Mouse (Mus musculus): ENCODE results near the gene Acot10. TPM values are rescaled to one million over a fixed set of nuclear protein-coding genes. Genes with fewer than 3 reads are reported as not detected.

The Acot10 gene
- polyA plus RNA-seq, 1 experiment from 2014 or later: not detected

GRCm38 (mm10) chr15:20642905-20643414, 23.6 kb downstream of the Acot10 start:
- Histone ChIP-seq H3K4me1 (ENCODE audit: control insufficient read depth, insufficient read depth, low read length) (no peaks in the 10 kb centered on the region), H3K36me3 (ENCODE audit: control insufficient read depth, insufficient read depth, low read length) (no peaks in the 10 kb centered on the region), H3K4me2 (replicated peaks; ENCODE audit: low read depth, low read length) (no peak overlapping the region), H3K9me3 (ENCODE audit: control insufficient read depth, low read length) (no peaks in the 10 kb centered on the region), H3K9ac (ENCODE audit: low read depth, low read length) (no peak overlapping the region), H3K4me3 (ENCODE audit: low read length) (no peak overlapping the region), H3K27ac (ENCODE audit: low read depth, low read length) (no peak overlapping the region), H3K27me3 (ENCODE audit: control insufficient read depth, insufficient read depth, low read length) (no peaks in the 10 kb centered on the region)
- no peak for ATAC-seq (ENCODE audit: low FRiP score, low TSS enrichment)
- WGBS: 87% methylated on average over 3 of the region's 3 CpGs

- ATAC-seq (ENCODE audit: low FRiP score, low TSS enrichment): no peak
- H3K27ac ChIP-seq (ENCODE audit: low read depth, low read length): no peak overlapping the region
- H3K27me3 ChIP-seq (ENCODE audit: control insufficient read depth, insufficient read depth, low read length): no peaks in the 10 kb centered on the region
- H3K4me3 ChIP-seq (ENCODE audit: low read length): no peak overlapping the region
- H3K9ac ChIP-seq (ENCODE audit: low read depth, low read length): no peak overlapping the region
- H3K4me2 ChIP-seq (replicated peaks; ENCODE audit: low read depth, low read length): no peak overlapping the region
- no peaks in the 10 kb centered on the region for H3K36me3 ChIP-seq (ENCODE audit: control insufficient read depth, insufficient read depth, low read length)
- 77% methylated on average over 2 of the region's 2 CpGs for WGBS
- H3K9me3 ChIP-seq (ENCODE audit: control insufficient read depth, low read length): no peaks in the 10 kb centered on the region
- no peaks in the 10 kb centered on the region for H3K4me1 ChIP-seq (ENCODE audit: control insufficient read depth, insufficient read depth, low read length)
Observed at GRCm38 (mm10) chr15:20639155-20639554, 27.4 kb downstream of the Acot10 start.

- no peaks in the 10 kb centered on the region for H3K9me3 ChIP-seq (ENCODE audit: control insufficient read depth, low read length)
- no peak overlapping the region for H3K4me3 ChIP-seq (ENCODE audit: low read length)
- no peaks in the 10 kb centered on the region for H3K36me3 ChIP-seq (ENCODE audit: control insufficient read depth, insufficient read depth, low read length)
- H3K27me3 ChIP-seq (ENCODE audit: control insufficient read depth, insufficient read depth, low read length): no peaks in the 10 kb centered on the region
- no peak overlapping the region for H3K9ac ChIP-seq (ENCODE audit: low read depth, low read length)
- no peak for ATAC-seq (ENCODE audit: low FRiP score, low TSS enrichment)
- WGBS: 80% methylated on average over 2 of the region's 2 CpGs
- H3K4me2 ChIP-seq (replicated peaks; ENCODE audit: low read depth, low read length): no peak overlapping the region
- H3K27ac ChIP-seq (ENCODE audit: low read depth, low read length): no peak overlapping the region
- no peaks in the 10 kb centered on the region for H3K4me1 ChIP-seq (ENCODE audit: control insufficient read depth, insufficient read depth, low read length)
Observed at GRCm38 (mm10) chr15:20634593-20634992, 32.0 kb downstream of the Acot10 start.

Other genes with a start within 250 kb of the Acot10 start
- gene Cdh12, start 217.5 kb downstream of the Acot10 start, polyA plus RNA-seq (2014; fragmentation: Nextera tagmentation; extraction: Ambion mirVana): not detected in 2 replicates